Mouse (Mus musculus) brain, embryonic 14.5 days (tissue): ENCODE results near the gene Pygb. TPM values are rescaled to one million over a fixed set of nuclear protein-coding genes. Genes with fewer than 3 reads are reported as not detected.
A peak's percentile ranks its signal among the peaks of the same experiment; 100 is the strongest.

Experiments
- DNase-seq: peaks from one replicate; pipeline ENCODE4 v3.0.0-alpha.2; 2011; ENCODE audit warnings: low read depth
- CTCF ChIP-seq: fragments of 200-500 bp; IDR thresholded peaks from 2 replicates; pipeline ENCODE4 v1.5.1; 2012; ENCODE audit warnings: inconsistent platforms, mild to moderate bottlenecking, moderate library complexity, borderline replicate concordance; ENCODE audit not compliant: insufficient read depth, insufficient read length; ENCODE audit errors: extremely low read depth
- POLR2A ChIP-seq: fragments of 200-500 bp; IDR thresholded peaks from 2 replicates; pipeline ENCODE4 v1.6.1; 2012; ENCODE audit warnings: mild to moderate bottlenecking, inconsistent platforms, borderline replicate concordance; ENCODE audit not compliant: poor library complexity, insufficient read depth, insufficient read length, severe bottlenecking; ENCODE audit errors: extremely low read depth
- polyA plus RNA-seq: library from polyadenylated mRNA; depleted of rRNA; stranded (reverse); fragments of >200 nt; gene quantifications from 2 replicates; pipeline ENCODE4 v1.2.3, GENCODE M21; 2012

Pygb gene
- polyA plus RNA-seq, 1 experiment, result 75.8 TPM

DNA sequence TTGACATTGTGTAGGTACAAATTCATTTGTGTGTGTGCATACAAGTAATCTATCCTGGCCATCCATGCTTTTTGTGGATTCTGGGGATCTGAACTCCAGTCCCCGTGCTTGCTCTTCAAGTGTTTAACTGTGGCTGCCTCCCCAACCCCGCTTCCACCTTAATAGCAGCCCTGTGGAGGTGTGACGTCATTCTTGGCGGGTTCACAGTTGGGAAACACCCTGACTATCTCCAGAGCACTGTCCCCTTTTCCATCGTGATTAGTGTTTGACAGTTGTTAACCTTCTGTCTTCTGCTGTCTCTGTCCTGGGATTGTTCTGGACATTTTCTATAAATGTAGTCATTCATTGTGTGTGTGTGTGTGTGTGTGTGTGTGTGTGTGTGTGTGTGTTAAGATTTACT lies 24.1 kb downstream of the Pygb start:
- DNase-seq, result no peak

GRCm38 (mm10) chr2:150812816-150813215 lies 26.3 kb downstream of the Pygb start:
- TF ChIP-seq CTCF (no peak), POLR2A (no peak)
- no peak for DNase-seq

More for the DNA sequence above, 24.1 kb downstream of the Pygb start:
- no peak for TF ChIP-seq POLR2A
- TF ChIP-seq CTCF, result no peak

DNA sequence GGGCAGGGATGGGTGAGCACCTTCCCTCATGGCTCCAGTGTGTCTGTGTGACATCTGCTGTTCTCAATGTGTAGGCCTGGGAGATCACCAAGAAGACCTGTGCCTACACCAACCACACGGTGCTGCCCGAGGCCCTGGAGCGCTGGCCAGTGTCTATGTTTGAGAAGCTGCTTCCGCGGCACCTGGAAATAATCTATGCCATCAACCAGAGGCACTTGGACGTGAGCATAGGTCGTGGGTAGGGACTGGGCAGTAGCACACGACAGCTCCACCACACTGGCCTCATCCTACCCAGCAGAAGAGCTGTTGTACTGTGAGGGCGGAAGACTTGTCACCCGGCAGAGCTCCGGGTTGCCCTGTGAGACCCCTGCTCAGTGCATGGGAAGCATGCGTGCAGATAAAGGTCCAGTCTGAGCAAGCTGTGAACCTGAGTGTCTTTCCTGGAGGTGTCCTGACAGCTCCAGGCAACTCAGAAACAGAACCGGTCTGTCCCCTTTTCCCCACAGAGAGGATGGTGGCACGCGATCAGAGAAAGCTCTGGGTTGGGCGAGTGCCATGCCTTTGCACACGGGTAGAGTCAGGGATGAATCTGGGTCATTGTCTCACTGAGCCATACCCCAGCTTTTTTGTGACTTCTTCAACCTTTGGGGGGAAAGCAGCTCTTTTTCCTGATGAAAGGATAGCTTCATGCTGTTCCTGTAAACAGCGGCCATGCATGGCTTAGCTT lies 30.3 kb downstream of the Pygb start:
- no peak for DNase-seq
- no peak for TF ChIP-seq POLR2A
- TF ChIP-seq CTCF, result no peak

DNA sequence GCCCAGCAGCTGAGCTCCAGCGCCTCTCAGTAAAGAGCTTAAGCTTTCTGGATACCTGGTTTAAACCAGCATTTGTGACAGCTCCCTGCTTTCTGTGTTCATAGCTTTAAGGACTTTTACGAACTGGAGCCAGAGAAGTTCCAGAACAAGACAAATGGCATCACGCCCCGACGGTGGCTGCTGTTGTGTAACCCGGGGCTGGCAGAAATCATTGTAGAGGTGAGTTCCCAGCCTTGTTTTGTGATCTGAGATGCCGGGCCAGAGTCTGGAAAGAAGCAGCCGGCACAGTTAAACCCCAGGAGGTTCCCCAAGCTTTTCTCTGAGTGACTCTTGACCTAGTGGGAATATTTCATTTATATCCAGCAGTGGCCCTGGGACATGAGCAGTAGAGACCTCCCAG lies 32.2 kb downstream of the Pygb start:
- DNase-seq, result no peak
- TF ChIP-seq POLR2A (no peak), CTCF (no peak)

DNA sequence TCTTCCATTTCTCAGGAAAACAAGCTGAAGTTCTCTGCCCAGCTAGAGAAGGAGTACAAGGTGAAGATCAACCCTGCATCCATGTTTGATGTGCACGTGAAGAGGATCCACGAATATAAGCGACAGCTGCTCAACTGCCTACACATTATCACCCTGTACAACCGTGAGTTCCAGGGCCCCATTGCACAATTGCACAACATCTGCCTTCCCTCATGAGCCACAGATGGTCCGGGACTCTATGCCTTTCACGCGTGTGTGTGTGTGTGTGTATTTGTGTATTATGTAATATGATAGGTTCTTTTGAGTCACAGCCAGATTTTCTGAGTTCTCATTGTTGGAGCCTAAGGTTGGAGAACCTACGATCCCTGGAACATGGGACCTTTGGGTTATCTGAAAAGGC lies 34.2 kb downstream of the Pygb start:
- DNase-seq, result no peak
- TF ChIP-seq CTCF (no peak), POLR2A (no peak)

- no peak for TF ChIP-seq CTCF
- TF ChIP-seq POLR2A, result no peak
- no peak for DNase-seq
Measured at GRCm38 (mm10) chr2:150822987-150823386, 36.5 kb downstream of the Pygb start.

DNA sequence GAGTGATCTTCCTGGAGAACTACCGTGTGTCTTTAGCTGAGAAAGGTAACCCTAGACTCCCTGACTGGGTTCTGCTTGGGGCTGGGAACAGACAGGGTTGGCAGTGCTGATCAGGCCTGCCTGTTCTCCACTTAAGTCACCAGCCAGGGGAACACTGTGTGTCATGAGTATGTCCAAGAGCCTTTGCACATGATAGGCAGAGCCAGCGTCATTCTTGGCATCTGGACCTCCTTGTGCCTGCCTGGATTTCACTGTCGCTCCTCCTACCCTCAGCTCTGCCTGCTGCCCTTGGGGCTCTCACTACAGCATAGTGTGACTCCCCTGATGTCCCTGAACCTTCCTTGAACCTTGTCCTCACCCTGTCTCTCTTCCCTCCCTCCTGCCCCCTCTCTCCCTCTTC lies 39.9 kb downstream of the Pygb start:
- no peak for DNase-seq

DNA sequence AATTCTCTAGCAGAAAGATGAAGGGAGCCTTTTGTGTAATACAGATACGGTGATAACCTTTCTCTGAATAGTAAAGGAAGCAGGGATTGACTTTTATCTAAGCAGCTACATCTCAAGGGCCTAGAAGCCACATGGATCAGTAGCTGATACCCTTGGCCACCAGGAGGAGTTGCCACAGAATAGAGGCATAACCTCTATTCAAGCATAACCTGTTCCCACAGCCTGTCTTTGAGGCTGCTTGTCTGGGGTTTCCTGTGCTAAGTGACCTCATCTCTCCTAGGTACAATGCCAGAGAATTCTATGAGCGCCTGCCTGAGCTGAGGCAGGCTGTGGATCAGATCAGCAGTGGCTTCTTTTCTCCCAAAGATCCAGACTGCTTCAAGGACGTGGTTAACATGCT lies 41.6 kb downstream of the Pygb start:
- TF ChIP-seq CTCF, result no peak
- TF ChIP-seq POLR2A, result no peak
- DNase-seq, result no peak

More for the DNA sequence above, 39.9 kb downstream of the Pygb start:
- no peak for TF ChIP-seq POLR2A
- no peak for TF ChIP-seq CTCF

DNA sequence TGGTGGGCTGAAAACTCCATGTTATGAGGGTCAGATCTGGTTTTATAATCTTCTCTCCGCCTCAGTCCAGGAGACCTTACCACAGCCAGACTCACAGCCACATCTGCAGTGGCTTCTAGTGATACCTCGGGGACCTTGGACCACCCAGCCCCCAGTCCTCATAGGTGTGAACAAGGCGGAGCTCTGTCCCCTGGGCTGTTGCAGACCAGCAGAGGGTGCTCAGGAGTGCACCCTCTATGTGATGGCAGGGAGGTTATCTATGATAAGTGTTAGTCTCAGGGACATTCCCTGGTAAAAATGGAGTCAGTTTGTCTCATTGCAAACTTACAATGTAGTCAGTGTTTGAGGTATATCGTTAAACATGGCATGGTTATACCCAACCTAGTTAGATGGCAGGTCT lies 42.1 kb downstream of the Pygb start:
- no peak for DNase-seq
- TF ChIP-seq POLR2A (no peak), CTCF (0 out of 2 replicates have a peak, but pooled peaks have one; percentile 2)

GRCm38 (mm10) chr2:150830011-150830410 lies 43.5 kb downstream of the Pygb start:
- TF ChIP-seq POLR2A, result no peak
- no peak for TF ChIP-seq CTCF

DNA sequence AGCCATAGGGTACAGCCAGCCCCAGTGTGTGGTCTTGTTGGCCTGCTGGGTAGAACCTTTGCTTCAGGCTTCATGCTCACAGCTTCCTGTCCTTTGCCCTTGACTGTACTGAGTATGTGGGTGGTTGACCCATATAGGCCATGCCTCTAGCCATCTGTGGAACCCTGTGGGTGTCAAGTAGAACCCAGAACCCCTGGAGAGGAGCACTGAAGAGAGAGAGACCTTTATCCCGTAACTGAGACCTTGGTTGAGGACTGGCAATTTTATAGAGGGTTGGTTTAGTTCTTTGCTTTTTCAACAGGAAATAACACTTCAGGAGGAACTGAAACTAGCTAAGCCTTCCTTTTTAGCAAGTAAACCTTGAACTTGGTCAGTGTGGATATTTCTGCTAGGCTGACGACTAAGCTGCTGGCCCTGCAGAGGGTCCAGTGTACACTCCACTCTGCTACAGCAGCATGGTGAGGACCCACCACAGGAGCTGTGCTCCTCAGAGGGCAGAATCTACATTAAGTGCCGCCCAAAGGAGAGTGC lies 44.4 kb downstream of the Pygb start:
- no peak for TF ChIP-seq CTCF
- TF ChIP-seq POLR2A, result no peak
- DNase-seq, result no peak

More at GRCm38 (mm10) chr2:150830011-150830410, 43.5 kb downstream of the Pygb start:
- no peak for DNase-seq

- DNase-seq, result no peak
- no peak for TF ChIP-seq CTCF
- no peak for TF ChIP-seq POLR2A
Measured at GRCm38 (mm10) chr2:150832029-150832428, 45.5 kb downstream of the Pygb start.
